Mouse (Mus musculus) kidney, postnatal 4 days (tissue): ENCODE measurements around the gene Marc2.

Source experiments
- DNase-seq, 2 experiments: peaks; one replicate each; pipeline ENCODE4 v3.0.0; 2021; ENCODE audit warnings: mixed read lengths in 2 of 2

Marc2 gene

DNA sequence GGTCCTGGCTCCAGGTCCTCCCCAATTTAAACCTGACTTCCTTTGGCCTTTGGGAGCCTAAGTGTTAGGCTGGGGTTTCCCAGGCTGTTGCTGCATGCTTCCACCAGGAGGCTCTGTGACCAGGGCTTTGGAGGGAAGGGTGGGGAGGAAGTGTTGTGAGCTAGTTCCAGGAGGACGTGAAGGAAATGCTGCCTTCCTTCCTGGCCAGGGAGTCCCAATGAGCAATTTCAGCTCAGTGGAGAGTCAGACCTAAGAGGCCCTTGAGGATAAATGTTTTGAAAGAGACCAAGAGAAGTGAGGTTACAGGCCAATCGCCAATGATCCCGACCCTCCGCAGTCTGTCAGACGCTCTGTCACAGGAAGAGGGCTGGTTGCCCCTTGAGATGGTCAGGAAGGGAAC, 7.1 kb upstream of the Marc2 start:
- DNase-seq = peak; percentile 81 to 86

DNA sequence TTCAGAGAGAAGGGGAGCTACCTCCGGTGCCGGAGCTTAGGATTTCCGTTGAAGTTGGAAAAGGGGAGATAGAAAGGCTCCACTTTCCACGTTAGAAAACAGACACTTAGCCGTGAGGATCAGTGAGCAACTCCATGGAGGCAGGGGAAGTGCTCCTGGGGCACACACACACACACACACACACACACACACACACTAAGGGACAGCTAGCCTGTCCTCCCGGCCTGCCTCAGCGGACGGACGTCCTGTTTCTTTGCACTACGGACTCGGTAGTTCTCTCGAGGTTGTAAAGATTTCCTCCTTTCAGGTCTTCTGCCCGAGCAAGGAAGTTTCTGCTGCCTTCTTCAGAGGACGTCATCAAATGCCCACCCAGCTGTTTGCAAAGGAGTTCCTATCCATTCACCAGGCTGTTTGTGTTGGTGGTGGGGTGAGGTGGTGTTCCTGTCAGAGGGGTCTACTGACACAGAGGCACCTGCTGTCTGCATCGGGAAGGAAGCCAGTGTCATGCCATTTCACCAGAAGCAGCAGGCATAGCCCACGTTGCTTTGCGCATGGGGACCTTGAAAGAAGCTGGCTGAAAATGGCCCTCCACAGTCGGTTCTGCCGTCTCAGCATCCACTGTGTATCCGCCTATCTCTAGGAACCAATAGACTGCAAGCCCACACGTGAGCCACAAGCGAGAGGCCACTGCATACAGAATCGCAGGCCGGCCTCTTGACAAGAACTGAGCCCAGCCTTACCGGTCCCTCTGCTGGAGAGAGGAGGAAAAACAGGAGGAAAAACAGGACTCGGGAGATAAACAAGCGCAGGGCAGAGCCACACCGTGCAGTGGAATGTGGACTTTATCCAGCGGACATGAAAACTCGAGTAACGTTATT, 5.7 kb upstream of the Marc2 start:
- DNase-seq = peak; percentile 80 to 89

DNA sequence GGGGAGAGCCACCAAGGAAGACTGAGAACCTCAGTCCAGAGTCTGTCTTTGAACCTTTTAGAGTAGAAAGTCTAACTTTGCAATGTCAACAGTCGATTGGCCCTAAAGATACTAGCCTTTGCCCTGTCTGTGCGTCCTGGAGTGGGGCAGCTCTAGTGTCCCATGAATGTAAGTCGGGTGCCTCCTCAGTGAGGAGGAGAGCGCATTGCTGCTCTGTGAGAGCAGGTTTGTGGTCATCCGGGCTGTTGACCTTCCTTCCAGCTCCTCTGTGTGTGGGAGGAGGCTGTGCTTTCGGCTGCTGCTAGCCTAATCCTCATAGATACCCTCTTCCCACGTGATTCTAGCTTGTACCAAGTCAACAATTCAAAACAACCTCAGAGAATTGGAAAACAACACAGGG, 4.9 kb upstream of the Marc2 start:
- peak; percentile 45 to 64 for DNase-seq

DNA sequence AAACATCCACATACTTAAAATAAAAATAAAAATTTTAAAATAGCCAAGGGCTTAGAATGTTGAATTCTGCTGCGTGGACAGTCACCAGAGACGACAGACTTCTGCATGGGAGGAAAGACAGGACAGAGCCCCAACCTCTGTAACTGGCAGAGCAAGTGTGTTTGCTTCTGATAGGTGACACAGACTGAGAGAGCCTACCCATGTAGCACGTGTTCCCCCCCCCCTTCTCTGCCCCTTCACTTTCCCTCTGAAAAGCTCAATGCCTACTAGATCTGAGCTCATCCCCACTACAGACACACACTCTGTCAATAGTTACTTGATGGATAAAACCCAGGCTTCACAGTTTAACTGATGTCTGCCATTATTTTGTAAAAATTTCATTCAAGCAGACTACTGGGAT, 722 bp upstream of the Marc2 start:
- DNase-seq = no peak

DNA sequence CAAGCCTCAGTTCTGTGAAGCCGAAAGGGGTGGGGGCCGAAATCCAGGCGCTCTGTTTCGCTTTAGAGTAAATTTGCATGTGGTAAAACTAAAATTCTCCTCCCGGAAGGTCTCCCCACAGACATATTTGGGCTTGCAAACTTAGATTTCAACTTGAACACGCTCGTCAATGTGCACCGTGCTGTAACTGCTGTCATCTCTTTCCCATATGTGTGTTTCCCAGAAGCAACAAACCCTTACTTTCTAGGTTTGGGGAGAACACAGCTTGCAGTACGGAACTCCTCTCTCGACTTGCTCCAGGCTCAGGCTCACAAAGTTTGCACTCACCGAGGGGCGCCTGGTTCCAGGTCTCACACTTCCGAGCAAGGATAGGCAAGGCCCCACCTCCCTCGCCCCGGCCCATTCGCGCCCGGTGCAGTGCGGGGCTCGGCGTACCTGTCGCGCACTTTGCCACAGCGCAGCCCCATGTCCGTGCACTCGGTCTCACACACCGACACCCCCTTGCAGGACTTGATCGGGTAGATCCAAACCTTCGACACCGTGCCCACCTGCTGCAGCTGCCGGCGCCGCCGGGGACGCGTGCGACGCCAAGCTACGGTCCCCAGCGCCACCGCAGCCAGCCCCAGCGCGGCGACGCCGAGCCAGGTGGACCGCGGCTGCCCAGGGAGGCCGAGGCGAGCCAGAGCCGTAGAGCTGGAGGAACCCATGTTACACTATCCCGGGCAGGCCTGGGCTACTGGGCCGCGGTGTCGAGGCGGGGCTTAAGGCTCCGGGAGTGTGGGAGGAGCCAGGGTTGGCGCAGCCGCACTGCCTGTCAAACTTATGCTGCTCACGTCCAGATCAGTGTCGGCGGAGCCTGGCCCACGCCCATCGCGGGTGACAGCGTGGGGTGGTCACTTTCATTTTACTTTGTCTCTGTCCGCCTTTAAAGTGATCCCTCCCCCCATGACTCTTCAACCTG, 860 bp downstream of the Marc2 start:
- DNase-seq = peak; percentile 91 to 95

DNA sequence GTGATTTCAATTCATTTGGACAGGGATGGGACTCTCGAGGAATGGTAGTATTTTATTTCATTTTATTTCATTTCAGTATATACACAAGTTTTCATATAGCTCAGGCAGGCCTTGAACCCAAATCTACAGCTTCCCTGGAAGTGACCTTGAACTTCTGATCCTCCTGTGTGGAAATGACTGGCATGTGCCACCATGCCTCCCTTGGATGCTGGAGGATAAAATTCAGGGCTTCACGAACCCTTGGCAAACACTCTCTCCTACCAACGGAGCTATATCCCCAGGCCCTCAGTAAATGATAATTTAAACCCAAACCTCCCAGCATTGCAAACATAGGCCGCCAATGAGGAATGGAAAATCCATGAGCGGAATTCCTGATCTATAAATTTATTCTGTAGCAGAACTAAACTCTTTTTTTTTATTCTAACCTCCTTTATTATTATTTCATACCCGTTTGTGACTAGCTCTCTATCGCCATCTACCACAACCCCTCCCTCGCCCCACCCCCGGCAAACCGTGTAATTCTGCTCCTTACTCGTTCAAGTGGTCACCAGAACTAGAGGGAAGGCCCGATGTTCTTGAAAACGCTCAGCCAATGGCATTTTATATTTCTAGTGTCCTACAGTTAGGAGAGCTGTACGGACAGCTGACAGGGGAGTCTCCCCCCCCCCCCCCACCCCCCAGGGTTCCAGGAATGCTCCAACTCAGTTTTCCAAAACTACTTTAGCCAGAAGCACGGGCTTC, 1.8 kb downstream of the Marc2 start:
- DNase-seq = peak; percentile 66 to 73

DNA sequence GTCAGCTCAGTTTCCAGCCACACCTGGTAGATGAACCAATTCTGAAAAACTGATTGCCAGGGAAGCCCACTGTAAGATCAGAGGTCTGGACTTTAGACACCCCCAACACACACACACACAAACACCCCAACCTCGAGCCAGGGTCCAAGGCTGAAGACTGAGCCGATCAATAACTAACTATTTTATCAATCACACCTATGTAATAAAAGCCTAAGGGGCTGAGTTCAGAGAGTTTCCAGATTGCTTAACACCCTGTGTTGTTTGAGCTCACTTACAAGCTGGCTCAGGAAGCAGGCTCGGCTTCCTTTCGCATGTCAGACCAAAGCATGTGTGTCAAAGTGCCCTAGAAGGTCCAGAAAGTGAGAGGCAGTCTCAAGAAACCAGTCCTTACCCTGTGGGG, 8.6 kb downstream of the Marc2 start:
- DNase-seq = no peak

DNA sequence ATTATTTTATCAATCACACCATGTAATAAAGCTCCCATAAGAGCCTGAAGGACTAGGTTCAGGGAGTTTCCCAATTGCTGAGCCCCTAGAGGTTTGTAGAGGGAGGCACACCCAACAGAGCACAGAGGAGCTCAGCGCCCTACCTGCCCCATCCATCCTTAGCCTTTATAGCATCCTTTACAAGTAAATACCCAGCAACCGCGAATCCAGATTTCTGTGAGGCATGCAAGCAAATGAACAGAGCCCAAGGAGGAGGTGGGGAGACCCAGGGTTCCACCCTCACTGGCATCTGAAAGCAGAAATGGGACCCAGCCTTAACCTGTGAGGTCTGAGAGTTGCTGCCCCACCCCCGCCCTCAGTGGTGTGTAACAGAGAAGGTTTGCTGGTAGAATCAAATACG, 9.9 kb downstream of the Marc2 start:
- DNase-seq = no peak

DNA sequence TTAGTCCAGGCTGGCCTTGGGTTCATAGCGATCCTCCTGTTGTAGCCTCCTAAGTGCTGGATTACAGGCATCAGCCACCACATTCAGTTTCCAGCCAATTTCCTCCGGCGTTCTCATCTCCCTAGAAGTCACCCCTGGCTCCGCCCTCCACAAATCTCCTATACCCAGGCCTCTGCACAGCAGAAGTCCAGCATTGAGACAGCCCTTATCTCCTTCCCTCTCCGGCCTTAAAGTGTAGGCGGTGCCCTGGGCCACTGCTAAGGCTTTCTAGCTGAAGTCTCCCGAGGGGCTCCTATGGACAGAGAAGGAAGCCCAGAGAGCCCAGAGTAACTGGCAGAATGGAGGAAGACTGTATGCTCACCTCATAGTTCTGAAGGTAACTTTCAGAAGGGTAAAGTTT, 12.8 kb downstream of the Marc2 start:
- no peak for DNase-seq

DNA sequence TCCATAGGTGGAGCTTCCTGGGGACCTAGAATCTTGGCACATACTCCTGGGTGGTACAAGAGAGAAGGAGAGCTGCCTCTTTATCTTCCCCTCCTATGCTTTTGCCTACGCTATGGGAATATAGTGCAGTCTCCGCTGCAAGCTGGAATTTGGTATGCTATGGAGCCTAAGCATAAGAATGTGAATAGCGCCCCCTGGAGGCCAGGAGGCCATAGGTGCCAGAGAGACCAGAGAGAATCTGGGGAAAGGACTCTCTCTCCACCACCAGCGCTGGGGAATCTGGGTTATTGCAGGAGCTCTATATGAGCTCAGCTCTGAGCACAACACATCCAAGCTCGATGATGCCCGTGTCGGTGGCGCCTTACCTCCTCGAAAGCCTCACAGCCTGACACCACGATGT, 14.0 kb downstream of the Marc2 start:
- peak in 1 of 2 experiments; percentile 40 for DNase-seq

DNA sequence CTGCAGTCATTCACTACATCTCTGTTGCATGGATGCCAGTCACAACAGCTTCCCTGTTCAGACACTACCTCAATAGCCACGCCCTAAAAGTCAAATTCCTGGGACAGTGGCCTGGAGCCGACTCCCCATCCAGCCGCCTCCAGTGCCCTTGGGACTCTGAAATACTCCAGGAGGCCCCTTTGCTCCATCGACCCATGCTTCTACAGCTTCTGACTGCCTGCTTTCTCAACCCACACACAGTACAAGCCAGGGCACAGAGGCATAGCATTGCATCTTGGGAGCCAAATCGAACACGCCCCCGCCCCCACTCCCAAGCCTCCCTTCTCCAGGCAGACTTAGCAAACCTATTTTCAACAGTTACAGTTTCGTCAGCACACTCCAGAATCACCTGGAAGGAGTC, 16.4 kb downstream of the Marc2 start:
- no peak for DNase-seq

DNA sequence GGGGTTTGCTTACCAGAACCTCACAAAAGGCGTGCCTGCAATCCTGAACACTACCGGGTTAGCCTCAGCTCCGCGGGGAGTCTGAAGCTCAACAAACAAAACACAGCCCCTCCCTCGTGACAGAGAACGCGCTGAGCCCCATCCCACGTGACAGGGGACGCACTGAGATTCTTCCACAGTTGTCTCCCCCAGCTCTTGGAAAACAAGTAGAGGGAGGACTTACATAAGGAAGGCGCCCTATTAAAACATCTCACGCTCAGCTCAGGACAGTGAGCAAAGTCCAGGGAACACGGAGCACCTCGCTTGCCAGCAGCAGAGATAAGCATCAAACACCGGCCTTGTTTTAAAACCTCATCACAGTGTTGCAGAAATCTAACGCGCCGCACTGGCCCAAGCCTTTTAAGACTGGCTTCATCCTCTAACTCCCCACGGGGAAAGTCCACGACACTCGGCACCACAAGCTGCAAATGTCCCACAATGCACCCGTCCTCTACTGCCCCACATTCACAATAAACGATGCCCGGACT, 19.0 kb downstream of the Marc2 start:
- peak in 1 of 2 experiments; percentile 38 for DNase-seq

DNA sequence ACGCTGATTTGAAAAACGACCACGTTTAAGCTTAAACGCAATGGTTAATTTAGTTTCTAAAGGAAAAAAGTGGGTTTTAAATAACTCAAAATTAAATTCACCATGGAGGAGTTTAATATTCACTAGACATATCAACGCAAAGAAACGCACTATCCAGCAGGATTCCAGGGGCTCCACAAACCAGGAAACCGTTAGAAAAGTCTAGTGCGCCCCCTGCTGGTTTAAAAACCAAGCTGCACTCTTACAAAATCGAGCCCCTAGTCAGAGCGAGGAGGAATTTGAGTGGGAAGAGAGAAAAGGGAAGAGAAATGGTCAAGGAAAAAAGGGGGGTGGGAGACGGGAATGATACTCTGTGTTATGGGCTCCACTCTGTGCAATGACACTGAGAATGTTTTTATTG, 21.2 kb downstream of the Marc2 start:
- DNase-seq = peak; percentile 62 to 66

DNA sequence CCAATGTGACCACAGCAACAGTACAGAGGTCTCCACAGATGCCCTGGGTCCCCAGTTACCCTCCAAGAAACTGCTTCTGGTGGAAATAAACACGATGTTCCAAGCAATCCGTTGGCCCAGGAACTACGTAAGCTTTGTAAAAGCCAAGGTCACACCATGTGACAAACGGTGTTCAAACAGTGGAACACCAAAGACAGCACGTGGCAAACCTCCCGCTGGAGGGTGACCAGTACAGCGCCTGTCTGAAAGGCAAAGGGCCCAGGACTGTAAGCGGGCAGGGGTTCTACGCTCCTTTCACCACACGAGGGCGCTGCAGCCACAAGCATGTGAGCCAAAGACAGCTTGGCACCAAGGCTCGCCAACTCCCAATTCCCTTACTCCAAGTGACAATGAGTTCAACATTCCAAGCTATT, 21.8 kb downstream of the Marc2 start:
- DNase-seq = peak; percentile 96

DNA sequence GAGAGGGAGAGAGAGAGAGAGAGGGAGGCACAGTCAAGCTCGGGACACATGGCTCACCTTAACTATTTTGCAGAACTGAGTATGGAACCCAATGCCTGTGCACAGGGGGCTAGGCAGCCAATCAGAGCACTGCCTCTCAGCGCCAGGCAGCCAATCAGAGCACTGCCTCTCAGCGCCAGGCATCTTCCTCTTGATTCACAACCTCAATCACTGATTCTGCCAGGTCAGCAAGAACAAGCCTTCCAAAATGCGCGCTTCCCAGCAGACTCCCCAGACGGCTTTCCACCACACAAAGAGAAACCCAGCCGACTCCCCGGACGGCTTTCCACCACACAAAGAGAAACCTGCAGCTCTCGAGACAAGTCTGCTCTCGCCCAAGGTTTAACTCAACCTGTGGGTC, 23.6 kb downstream of the Marc2 start:
- peak; percentile 36 to 63 for DNase-seq

DNA sequence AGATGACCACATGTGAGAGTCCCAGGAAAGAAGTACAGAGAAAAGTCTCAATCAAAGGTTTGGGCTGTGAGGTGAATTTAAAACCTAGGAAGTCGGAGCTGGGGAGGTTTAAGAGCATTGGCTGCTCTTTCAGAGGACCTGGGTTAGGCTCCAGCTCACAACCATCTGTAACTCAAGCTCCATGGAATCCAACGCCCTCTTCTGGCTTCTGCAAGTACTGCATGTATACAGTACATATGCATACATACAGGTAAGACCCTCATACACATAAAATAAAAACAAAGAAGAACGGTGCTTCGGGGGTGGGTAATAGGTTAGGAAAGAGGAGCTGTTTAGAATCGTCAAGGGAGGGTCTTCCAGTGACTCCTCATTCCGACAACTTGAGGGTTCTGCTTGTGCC, 28.5 kb downstream of the Marc2 start:
- no peak for DNase-seq

DNA sequence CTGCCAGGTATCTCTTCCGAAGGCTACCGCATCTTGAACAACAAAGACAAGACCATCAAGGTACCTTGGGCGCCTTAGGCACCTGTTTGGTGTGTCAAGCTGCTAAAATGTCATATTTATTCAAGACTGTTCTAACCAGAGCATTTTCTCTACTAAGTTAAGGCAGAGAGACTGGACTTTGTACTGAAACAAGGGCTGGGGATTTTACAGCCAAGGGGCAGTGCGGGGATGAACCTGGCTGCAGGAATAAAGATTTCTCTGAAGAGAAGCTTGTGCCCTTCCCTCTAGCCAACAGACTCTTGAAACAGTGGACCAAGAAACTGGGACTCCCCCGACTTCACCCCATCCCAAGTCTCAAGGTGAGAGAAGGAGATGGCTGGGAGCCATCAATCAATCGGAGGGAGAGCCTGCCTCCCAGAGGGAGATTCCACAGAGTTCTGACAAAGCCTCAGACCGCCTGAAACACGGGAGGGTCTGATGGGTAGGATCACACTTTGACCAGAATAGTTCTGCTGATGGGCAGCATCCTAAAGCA, 34.5 kb downstream of the Marc2 start:
- DNase-seq = peak in 1 of 2 experiments; percentile 18

DNA sequence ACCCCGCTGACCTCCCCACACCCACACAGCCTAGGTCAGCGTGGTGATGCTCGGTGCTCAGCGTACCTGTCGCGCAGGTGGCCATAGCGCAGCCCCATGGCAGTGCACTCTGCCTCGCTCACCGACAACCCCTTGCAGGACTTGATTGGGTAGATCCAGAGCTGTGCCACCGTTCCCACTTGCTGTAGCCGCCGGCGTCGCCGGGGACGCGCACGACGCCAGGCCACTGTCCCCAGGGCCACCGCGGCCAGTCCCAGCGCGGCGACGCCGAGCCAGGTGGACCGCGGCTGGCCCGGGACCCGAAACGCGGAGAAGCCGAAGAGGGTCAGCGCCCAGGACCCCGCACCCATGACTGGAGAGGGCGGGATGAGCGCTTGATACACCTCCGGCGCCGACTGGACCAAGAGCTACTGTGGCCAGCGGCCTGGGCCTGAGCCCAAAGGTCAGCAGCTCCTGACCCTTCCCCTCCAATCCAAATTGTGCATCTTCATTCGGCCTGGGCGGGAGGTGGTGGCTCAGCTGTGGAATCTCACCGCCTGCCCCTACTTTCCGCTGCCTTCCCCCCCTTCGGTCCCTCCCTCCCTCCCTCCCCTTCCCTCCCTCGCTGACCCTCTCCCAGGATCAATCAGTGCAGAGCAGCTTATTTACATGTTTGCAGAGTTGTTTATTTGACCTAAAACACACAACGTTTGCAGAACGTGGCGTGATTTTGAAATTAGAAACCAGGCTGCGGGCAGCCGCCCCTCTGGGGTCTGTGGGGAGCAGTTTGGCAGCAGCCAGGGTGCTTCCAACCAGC, 35.3 kb downstream of the Marc2 start, which contains the start of gene Marc1:
Gene Marc1, minus strand, starts transcription at position 534 of the 796 bp plus-strand sequence.
- DNase-seq = peak; percentile 38 to 47

DNA sequence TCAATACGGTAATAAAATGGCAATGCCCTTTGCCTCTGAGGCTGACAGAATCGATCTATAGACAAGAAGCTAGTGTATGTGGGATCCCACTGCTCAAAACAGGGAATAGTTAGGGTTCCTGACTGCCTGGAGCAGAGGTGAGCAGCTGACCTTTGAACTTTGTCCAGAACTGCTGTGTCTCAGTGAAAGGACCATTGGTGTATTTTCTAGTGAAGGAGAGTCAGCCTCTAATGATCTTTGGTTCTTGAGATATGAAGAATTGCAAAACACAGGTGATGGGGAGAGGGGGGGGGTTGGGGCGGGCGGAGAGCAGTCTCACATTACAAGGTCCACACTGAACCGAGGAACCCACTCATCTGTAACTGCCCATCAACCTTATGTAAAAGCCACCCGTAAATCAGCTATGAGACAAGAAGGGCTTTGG, 36.7 kb downstream of the Marc2 start:
- no peak for DNase-seq

DNA sequence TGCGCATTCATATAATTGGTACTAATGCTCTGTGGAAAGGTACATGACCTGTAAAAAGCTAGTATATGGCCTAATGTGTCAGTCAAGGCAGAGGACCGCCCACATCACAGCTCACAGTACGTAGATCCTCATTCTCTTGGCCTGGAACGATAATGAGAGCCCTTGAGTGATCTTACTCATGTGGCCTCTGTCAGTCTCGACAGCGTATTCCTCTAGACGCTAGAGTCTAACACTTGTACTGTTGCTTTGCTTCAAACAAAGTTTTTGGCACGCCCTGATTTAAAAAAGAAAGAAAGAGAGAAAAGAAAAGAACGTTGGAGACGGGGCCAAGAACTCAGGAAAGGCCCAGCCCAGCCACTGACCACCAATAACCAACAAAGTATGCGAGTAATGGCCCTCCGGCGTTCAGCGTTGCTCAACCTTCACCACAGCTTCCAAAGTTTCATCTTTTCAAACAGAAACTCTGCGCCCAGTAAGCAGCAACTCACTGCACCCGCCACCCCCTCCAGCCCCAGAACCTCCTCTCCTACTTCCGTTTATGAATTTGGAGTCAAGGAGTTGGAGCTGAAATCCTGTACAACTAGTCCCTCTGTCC, 37.7 kb downstream of the Marc2 start:
- DNase-seq = no peak
